Mouse (Mus musculus) CH12.LX (cell line): ENCODE results near the gene Yif1a. TPM values are rescaled to one million over a fixed set of nuclear protein-coding genes. Genes with fewer than 3 reads are reported as not detected.

Source experiments
- DNase-seq: peaks from one replicate; pipeline ENCODE4 v3.0.0-alpha.2; 2013; ENCODE audit errors: extremely low read depth
- H3K27ac ChIP-seq: 2 replicates; pipeline ENCODE4 v1.5.1; 2012; ENCODE audit warnings: low read depth, mild to moderate bottlenecking, control low read depth, moderate library complexity; ENCODE audit not compliant: insufficient read depth
- H3K27me3 ChIP-seq: replicated peaks from 2 replicates; pipeline ENCODE3; 2012; ENCODE audit warnings: inconsistent platforms
- H3K36me3 ChIP-seq, 2 experiments: replicated peaks in 1 of 2; 2 replicates each; pipeline versions ENCODE3 to v1.6.1; 2012; ENCODE audit warnings: inconsistent platforms in 1 of 2, low read length in 1 of 2, mild to moderate bottlenecking in 1 of 2, mixed read lengths in 1 of 2, moderate library complexity in 1 of 2; ENCODE audit not compliant: control insufficient read depth in 1 of 2, insufficient read depth in 1 of 2
- H3K4me1 ChIP-seq, 2 experiments: 2 replicates each; pipeline ENCODE4 v1.6.1; 2012; ENCODE audit warnings: inconsistent platforms in 1 of 2, moderate library complexity in 1 of 2; ENCODE audit not compliant: insufficient read depth in 2 of 2, control insufficient read depth in 1 of 2
- H3K4me2 ChIP-seq: 2 replicates; pipeline ENCODE4 v1.6.1; 2012; ENCODE audit warnings: low read depth, mild to moderate bottlenecking, control low read depth; ENCODE audit not compliant: poor library complexity, insufficient read depth, severe bottlenecking
- H3K4me3 ChIP-seq, 3 experiments: fragments of 150-350 bp in 1 of 3; sonication (generic) in 1 of 3; replicated peaks in 1 of 3; 2 replicates each; pipeline versions ENCODE3 to v1.5.1; 2011 to 2012; ENCODE audit warnings: low read depth in 2 of 3, low read length in 2 of 3, mild to moderate bottlenecking in 2 of 3, moderate library complexity in 2 of 3, control low read depth in 1 of 3, improper control_type of control experiment in 1 of 3, inconsistent platforms in 1 of 3, mixed read lengths in 1 of 3; ENCODE audit not compliant: poor library complexity in 1 of 3
- H3K79me2 ChIP-seq: replicated peaks from 2 replicates; pipeline ENCODE4 v1.6.1; 2012; ENCODE audit warnings: mild to moderate bottlenecking, moderate library complexity; ENCODE audit not compliant: control insufficient read depth, poor library complexity, insufficient read depth, severe bottlenecking; ENCODE audit errors: extremely low read depth
- H3K9ac ChIP-seq: 2 replicates; pipeline ENCODE4 v1.6.1; 2012; ENCODE audit warnings: low read depth, mild to moderate bottlenecking, control low read depth, moderate library complexity; ENCODE audit not compliant: insufficient read depth
- H3K9me3 ChIP-seq: replicated peaks from 2 replicates; pipeline ENCODE3; 2012; ENCODE audit warnings: low read length, inconsistent platforms, mixed read lengths
- E2F4 ChIP-seq: IDR thresholded peaks from 2 replicates; pipeline ENCODE4 v1.6.1; 2011; ENCODE audit warnings: low read depth, low read length, improper control_type of control experiment; ENCODE audit not compliant: insufficient replicate concordance
- EP300 ChIP-seq: IDR thresholded peaks from 2 replicates; pipeline ENCODE4 v1.6.1; 2011; ENCODE audit warnings: low read length, improper control_type of control experiment
- ETS1 ChIP-seq: conservative IDR thresholded peaks from 2 replicates; pipeline ENCODE4 v1.6.1; 2012; ENCODE audit warnings: low read depth, mild to moderate bottlenecking, inconsistent platforms, low read length, improper control_type of control experiment, moderate library complexity
- IRF4 ChIP-seq: IDR thresholded peaks from 2 replicates; pipeline ENCODE4 v1.6.1; 2014; ENCODE audit warnings: low read depth, mild to moderate bottlenecking, inconsistent platforms, low read length, improper control_type of control experiment
- JUND ChIP-seq: conservative IDR thresholded peaks from 2 replicates; pipeline ENCODE4 v1.6.1; 2011; ENCODE audit warnings: low read depth, low read length, improper control_type of control experiment
- MAFK ChIP-seq: IDR thresholded peaks from 2 replicates; pipeline ENCODE4 v1.6.1; 2011; ENCODE audit warnings: low read length, improper control_type of control experiment; ENCODE audit not compliant: insufficient replicate concordance
- MAX ChIP-seq: IDR thresholded peaks from 2 replicates; pipeline ENCODE4 v1.6.1; 2011; ENCODE audit warnings: low read length, improper control_type of control experiment
- MAZ ChIP-seq: IDR thresholded peaks from 2 replicates; pipeline ENCODE4 v1.6.1; 2012; ENCODE audit warnings: low read depth, mild to moderate bottlenecking, inconsistent platforms, low read length, improper control_type of control experiment, moderate library complexity
- MEF2A ChIP-seq: IDR thresholded peaks from 2 replicates; pipeline ENCODE4 v1.6.1; 2014; ENCODE audit warnings: low read depth, mild to moderate bottlenecking, inconsistent platforms, low read length, improper control_type of control experiment, borderline replicate concordance
- NRF1 ChIP-seq: IDR thresholded peaks from 2 replicates; pipeline ENCODE4 v1.6.1; 2014; ENCODE audit warnings: low read depth, mild to moderate bottlenecking, inconsistent platforms, low read length, improper control_type of control experiment, moderate library complexity
- POLR2AphosphoS2 ChIP-seq: IDR thresholded peaks from 2 replicates; pipeline ENCODE4 v1.6.1; 2011; ENCODE audit warnings: low read depth, low read length, improper control_type of control experiment
- RAD21 ChIP-seq: IDR thresholded peaks from 2 replicates; pipeline ENCODE4 v1.6.1; 2011; ENCODE audit warnings: low read depth, mild to moderate bottlenecking, low read length, improper control_type of control experiment, moderate library complexity
- RCOR1 ChIP-seq: conservative IDR thresholded peaks from 2 replicates; pipeline ENCODE4 v1.6.1; 2012; ENCODE audit warnings: low read depth, mild to moderate bottlenecking, inconsistent platforms, low read length, improper control_type of control experiment
- TCF12 ChIP-seq: IDR thresholded peaks from 2 replicates; pipeline ENCODE4 v1.6.1; 2014; ENCODE audit warnings: low read depth, mild to moderate bottlenecking, inconsistent platforms, low read length, improper control_type of control experiment
- UBTF ChIP-seq: IDR thresholded peaks from 2 replicates; pipeline ENCODE4 v1.6.1; 2012; ENCODE audit warnings: low read depth, mild to moderate bottlenecking, inconsistent platforms, low read length, improper control_type of control experiment, moderate library complexity
- ZC3H11A ChIP-seq: IDR thresholded peaks from 2 replicates; pipeline ENCODE4 v1.6.1; 2012; ENCODE audit warnings: low read depth, mild to moderate bottlenecking, inconsistent platforms, low read length, improper control_type of control experiment
- ZKSCAN1 ChIP-seq: IDR thresholded peaks from 2 replicates; pipeline ENCODE4 v1.6.1; 2012; ENCODE audit warnings: low read depth, inconsistent platforms, low read length, improper control_type of control experiment, borderline replicate concordance
- ZNF384 ChIP-seq: IDR thresholded peaks from 2 replicates; pipeline ENCODE4 v1.6.1; 2012; ENCODE audit warnings: low read depth, low read length, improper control_type of control experiment, inconsistent platforms
- dilution Hi-C: fragments of 300-500 bp; cut with MboI; formaldehyde crosslinking; loops from 2 replicates; pipeline ENCODE4 v1.14.3; 2020; ENCODE audit warnings: low sequenced_read_pairs; ENCODE audit not compliant: extremely low pct_unique_long_range_greater_than_20kb, extremely low pct_ligation_motif_present
- in situ Hi-C: fragments of 300-500 bp; cut with MboI; formaldehyde crosslinking; loops from 3 replicates; pipeline ENCODE4 v1.14.3; 2019; ENCODE audit warnings: low sequenced_read_pairs, low pct_ligation_motif_present, low pct_unique_long_range_greater_than_20kb, mixed read lengths
- polyA plus RNA-seq: library from polyadenylated mRNA; unstranded; fragments of >175 nt; gene quantifications from 2 replicates; pipeline ENCODE4 v1.2.1, GENCODE M21; 2012; ENCODE audit warnings: low read depth; ENCODE audit not compliant: insufficient read length
- total RNA-seq, 2 experiments: library from RNA; depleted of rRNA; stranded (reverse); fragments of 300-350 nt in 1 of 2; fragments of >200 nt in 1 of 2; gene quantifications; 2 replicates each; pipeline ENCODE4 v1.2.3; 2012 to 2014

The Yif1a gene
- total and polyA plus RNA-seq, 3 experiments: 33.1 to 72.4 (median 65.0) TPM

DNA sequence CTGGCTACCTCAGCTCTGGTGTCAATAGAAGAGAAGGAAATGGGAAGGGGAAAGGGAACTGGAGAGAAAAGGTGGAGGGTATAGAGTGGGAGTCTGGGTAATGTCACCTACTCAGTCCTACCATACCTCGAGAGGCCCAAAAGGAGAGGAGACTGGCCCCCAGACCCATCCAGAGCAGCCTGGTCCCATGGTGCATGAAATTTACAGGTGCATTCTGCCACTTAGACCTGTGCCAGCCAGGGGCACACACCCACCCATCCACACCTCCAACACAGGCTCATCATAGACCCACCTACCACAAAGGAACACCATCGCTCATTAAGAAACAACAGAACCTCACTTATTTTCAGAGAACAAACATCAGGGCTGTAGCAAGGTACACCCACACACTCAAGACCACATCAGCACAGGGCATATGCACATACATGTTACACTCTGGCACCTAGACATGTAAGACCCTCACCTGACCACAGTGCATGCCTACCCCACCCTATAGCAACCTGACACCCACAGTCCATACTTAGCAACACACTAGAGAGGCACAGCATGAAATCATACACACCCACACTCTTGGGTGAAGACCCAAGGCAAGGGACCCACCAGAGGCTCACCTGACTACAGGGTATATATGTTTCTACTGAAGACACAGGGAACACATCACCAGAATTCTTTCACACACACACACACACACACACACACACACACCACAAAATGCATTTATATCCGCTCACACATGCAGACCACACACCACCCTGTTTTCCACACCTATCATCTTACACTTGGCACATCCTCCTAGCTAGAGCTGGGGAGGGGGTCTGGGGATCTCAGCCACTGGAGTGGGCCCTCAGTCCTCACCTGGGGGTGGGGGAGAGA, 4.1 kb upstream of the Yif1a start:
- H3K27ac ChIP-seq: no peak overlapping the region
- H3K79me2 ChIP-seq: no peaks in the 10 kb centered on the region
- peaks cover 5% of the 10 kb centered on the region for H3K9me3 ChIP-seq
- TF ChIP-seq RCOR1: no peak
- no peak for TF ChIP-seq MAZ
- no peak for TF ChIP-seq EP300
- no peak for TF ChIP-seq MEF2A
- TF ChIP-seq NRF1: no peak
- TF ChIP-seq MAFK: no peak
- TF ChIP-seq ZKSCAN1: no peak
- no peak for TF ChIP-seq RAD21
- TF ChIP-seq TCF12: no peak
- TF ChIP-seq IRF4: no peak
- no peak for TF ChIP-seq UBTF
- no peak for TF ChIP-seq ETS1
- no peak for TF ChIP-seq ZNF384
- TF ChIP-seq, all 38 proteins: peak for 0
- Histone ChIP-seq H3K4me3 (no peak overlapping the region), H3K4me1 (peaks cover 10 to 14% of the 10 kb centered on the region in 2 experiments), H3K36me3 (no peaks in the 10 kb centered on the region), H3K27me3 (peaks cover 64% of the 10 kb centered on the region), H3K4me2 (no peak overlapping the region), H3K9ac (no peak overlapping the region)
- dilution Hi-C loops: no loop called here
- DNase-seq: no peak
- in situ Hi-C loops: no loop called here

DNA sequence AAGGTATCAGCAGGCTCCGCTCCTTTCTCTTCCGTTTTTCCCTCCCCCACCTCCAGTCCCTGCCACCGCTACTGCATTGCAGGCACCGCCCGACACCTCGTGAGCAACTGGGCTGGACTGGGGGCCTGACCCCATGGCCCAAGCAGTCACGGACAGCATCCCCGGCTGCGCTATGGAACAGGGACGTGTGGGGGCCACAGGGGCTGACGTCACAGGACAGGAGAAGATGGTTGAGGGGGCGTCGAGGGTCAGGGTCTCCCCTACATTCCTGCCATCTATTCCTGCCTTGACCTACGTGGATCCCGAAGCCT, 3.5 kb upstream of the Yif1a start:
- H3K79me2 ChIP-seq: no peaks in the 10 kb centered on the region
- H3K4me3 ChIP-seq: peak overlapping the region in 1 of 3 experiments; percentile 40
- in situ Hi-C loops: loop anchor here (5.0 kb wide), 1 partner anchor 42 kb away; the partner anchor contains the start of gene Brms1
- H3K36me3 ChIP-seq: peaks cover 0 to 5% of the 10 kb centered on the region in 2 experiments
- H3K27me3 ChIP-seq: peaks cover 60% of the 10 kb centered on the region
- DNase-seq: no peak
- H3K4me1 ChIP-seq: peaks cover 15 to 18% of the 10 kb centered on the region in 2 experiments
- H3K27ac ChIP-seq: no peak overlapping the region
- no peak overlapping the region for H3K4me2 ChIP-seq
- peaks cover 5% of the 10 kb centered on the region for H3K9me3 ChIP-seq
- H3K9ac ChIP-seq: no peak overlapping the region
- dilution Hi-C loops: no loop called here
- no peak for TF ChIP-seq POLR2AphosphoS2
- TF ChIP-seq ZC3H11A: no peak
- TF ChIP-seq E2F4: no peak
- TF ChIP-seq JUND: no peak
- no peak for TF ChIP-seq MAX
